Mouse (Mus musculus) heart, postnatal 36 days (tissue): Measurements from ENCODE around the gene Krt23. TPM values are rescaled to one million over a fixed set of nuclear protein-coding genes. Genes with fewer than 3 reads are reported as not detected.

Source experiments
- DNase-seq, 2 experiments: peaks; one replicate each; pipeline ENCODE4 v3.0.0; 2021 to 2022
- intact Hi-C: fragments of 180-260 bp; cut with DNase I; formaldehyde crosslinking; loops from one replicate; pipeline ENCODE4 v1.15.1; 2025
- total RNA-seq, 2 experiments: library from RNA; stranded (reverse); gene quantifications; 2 replicates each; pipeline ENCODE4 v1.2.3; 2021

Krt23 gene
- total RNA-seq, 2 experiments from 2014 or later, result not detected

DNA sequence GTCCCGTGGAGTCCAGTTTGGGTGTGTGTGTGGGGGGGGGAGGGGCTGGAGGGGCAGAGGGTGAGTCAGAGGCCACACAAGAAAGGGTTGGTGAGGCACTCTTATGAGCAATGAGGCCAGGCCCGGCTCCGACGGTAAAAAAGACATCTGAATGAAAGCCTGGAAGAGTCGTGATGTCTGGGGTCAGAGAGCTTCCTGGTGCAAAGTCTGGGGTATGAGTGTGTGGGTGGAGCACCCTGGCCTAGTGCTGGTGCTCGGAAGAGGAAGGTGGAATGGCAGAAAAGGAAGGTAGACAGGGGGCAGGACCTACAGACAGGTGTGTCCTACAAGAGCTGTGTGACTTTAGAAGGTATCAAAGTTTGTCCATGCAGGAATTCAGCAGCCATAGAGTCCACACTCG, 34.0 kb downstream of the Krt23 start:
- intact Hi-C loops, result no loop called here
- no peak for DNase-seq

DNA sequence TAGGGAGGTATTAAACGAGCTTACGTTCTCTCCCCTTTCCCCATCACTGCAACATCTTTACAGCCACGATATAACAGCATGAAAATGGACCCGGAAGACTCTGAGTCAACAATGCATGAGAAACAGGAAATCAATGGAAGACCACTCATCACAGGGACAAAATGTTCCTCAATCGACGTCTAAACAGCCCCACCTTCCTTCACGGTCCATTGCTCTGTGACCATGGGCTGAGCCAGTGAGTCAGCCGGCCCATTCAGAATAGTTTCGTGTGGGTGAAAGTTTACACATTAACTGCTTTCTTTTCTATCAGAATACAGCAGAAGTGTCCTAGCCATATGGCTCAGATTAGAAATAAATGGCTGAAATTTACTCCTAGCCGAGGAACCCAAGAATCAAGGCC, 38.2 kb downstream of the Krt23 start:
- no peak for DNase-seq
- intact Hi-C loops, result no loop called here

DNA sequence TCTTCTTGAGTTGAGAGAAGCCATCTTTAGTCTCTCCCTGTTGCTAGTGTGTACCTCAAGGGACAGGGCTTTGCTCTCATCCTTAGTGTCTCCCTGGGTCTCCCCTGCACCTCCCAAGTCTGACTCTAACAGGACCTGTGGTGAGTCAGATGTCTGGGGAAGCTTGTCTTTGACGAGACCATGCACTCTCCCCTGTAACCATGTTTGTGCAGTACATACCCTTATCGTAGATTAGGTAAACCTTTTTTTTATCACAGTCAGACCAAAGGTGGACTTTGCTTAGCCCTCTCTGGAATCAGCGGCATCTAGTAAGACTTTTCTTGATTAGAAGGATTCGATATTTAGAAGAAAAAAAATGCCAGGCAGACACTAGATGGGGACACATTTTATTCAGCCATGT, 38.9 kb downstream of the Krt23 start:
- no peak for DNase-seq
- intact Hi-C loops, result no loop called here

DNA sequence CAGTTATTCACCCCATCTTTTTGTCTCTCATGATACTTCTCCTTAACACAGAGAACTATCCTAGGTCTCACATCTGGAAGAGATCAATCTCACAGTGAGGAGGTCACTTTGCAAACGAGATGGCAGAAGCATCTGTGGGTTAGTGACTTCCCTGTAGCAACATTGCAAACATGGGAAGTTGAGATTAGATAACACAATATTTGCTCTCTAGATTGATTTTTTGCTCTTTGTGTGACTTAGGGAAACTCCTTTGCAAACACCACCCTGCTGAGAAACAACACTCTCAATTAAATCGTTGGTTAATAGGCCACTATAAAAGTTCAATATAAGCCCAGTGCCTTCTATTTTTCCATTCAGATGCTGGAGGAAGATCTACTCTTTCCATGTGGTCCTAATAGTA, 44.2 kb downstream of the Krt23 start:
- intact Hi-C loops, result no loop called here
- DNase-seq, result no peak

DNA sequence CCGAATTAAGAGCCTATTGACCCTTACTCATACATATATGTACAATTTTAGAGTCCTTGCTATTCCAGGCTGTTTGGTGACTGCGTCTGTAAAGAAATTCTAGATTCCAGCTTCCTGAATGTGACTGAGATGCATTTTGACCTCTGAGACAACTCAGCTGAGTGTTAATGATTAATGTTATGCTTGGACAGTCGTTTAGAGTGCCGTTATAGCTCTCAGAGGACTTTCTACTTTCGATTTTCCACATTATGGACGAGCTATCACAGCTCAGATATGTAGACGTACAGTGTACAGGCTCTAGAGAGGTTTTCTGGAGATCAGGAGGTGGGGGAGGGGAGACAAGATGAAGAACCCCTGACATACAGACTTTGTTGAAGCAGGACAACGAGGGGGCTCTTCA, 51.7 kb downstream of the Krt23 start:
- DNase-seq, result no peak

DNA sequence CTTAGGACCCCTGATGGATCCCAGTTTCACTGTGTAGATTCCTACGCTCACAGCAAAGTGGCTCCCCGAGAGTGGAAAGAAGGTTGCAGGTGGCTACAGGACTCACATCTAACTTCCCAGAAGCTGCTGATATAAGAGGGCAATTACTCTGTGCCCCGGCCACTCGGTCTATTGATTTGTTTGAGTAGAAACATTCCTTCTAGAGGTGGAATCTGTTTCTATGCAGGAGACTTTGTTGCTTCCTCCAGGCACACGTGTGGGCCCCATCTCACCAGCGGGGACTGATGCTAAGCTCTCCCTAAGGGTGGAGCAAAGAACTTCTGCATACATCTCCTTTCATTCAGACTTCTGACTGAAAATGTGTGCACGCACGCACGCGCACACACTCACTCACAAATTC, 53.5 kb downstream of the Krt23 start:
- intact Hi-C loops, result no loop called here
- no peak for DNase-seq

More for the DNA sequence above, 51.7 kb downstream of the Krt23 start:
- intact Hi-C loops, result no loop called here

DNA sequence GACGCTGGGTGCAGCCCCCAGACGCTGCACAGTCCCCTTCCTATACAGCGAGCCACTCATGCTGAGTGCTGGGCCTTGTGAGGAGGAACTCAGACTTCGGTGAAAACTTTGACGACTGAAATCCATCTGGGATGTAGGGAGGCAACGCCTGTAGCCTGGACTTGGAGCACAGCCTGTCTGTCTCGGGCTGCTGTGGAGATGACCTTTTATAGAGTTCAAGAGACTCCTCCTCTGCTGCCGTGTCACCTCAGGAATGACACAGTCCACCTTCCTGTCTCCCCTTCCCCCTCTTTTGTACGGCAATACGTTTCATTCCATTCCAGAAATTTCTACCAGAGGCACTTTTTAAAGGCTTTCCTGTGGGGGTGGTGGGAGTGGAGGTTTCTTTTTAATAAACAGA, 55.0 kb downstream of the Krt23 start, which contains the start of gene Krt20:
Gene Krt20, minus strand, starts transcription at position 179 of the 400 bp plus-strand sequence.
- intact Hi-C loops, result no loop called here
- DNase-seq, result no peak

DNA sequence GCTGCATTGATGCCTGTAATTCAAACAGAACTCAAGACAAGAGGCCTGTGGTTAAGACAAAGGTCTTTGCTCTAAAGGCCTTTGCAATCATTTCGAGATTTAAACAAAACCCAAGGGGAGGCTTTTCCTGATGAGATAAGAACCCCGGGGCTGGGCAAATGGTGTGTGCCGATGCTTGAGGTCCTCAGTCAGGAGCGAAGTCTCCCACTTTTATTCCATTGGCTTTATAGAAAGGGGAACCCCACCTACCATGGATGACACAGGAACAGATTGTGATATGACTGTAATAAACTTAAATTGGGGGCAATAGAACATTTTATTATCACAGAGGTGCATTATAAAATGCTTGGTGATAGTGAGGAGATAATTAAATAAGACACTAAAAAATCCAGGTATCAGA, 56.3 kb downstream of the Krt23 start:
- no peak for DNase-seq
- intact Hi-C loops, result no loop called here

DNA sequence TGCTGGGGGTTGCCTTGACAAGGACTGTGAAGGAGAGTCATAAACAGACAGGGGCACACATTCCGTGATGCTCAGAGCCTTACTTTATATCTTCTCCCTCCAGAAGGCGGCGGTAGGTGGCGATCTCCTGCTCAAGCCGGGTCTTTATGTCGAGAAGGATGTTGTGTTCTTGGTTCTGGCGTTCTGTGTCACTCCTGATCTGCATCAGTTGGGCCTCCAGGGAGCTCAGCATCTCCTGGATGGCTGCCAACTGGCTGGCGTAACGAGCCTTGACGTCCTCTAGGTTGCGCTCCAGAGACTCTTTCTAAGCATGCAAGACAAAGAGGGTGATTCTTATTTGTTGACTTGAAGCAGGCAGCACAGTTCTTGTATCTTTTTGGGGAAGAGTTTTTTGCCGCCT, 62.3 kb downstream of the Krt23 start:
- intact Hi-C loops, result no loop called here
- no peak for DNase-seq

Other genes starting within 250 kb of the Krt23 start
- 10 to 100 TPM; 25.6 to 33.4 TPM for gene Krt222, start 249.1 kb downstream of the Krt23 start, total RNA-seq
- not detected for gene Krt24, start 207.9 kb downstream of the Krt23 start, total RNA-seq
- gene Krt25, start 170.2 kb downstream of the Krt23 start, total RNA-seq, result not detected
- not detected for gene Krt26, start 155.2 kb downstream of the Krt23 start, total RNA-seq
- gene Krt27, start 142.0 kb downstream of the Krt23 start, total RNA-seq, result not detected
- not detected for gene Krt28, start 118.2 kb downstream of the Krt23 start, total RNA-seq
- 1 to 10 TPM; 3.4 to 3.7 TPM for gene Krt10, start 103.8 kb downstream of the Krt23 start, total RNA-seq
- gene Krt12, start 70.9 kb downstream of the Krt23 start, total RNA-seq, result not detected
- not detected for gene Krt20, start 55.0 kb downstream of the Krt23 start, total RNA-seq
- not detected for gene Krt39, start 28.2 kb upstream of the Krt23 start, total RNA-seq
- not detected for gene Krt40, start 50.0 kb upstream of the Krt23 start, total RNA-seq
- not detected for gene Krtap3-3, start 57.7 kb upstream of the Krt23 start, total RNA-seq
- gene Krtap3-2, start 63.7 kb upstream of the Krt23 start, total RNA-seq, result not detected
- gene Gm11939, start 66.3 kb upstream of the Krt23 start, total RNA-seq, result not detected
- not detected for gene Krtap3-1, start 73.5 kb upstream of the Krt23 start, total RNA-seq
- gene Krtap1-5, start 87.9 kb upstream of the Krt23 start, total RNA-seq, result not detected
- not detected for gene Krtap1-4, start 90.5 kb upstream of the Krt23 start, total RNA-seq
- not detected for gene Krtap1-3, start 98.2 kb upstream of the Krt23 start, total RNA-seq
- gene Krtap9-3, start 105.0 kb upstream of the Krt23 start, total RNA-seq, result not detected
- gene Gm11938, start 110.2 kb upstream of the Krt23 start, total RNA-seq, result not detected
- not detected for gene Gm11937, start 117.1 kb upstream of the Krt23 start, total RNA-seq
- not detected for gene Krtap2-4, start 121.7 kb upstream of the Krt23 start, total RNA-seq
- not detected for gene Gm11562, start 127.3 kb upstream of the Krt23 start, total RNA-seq
- not detected for gene Krtap4-1, start 135.1 kb upstream of the Krt23 start, total RNA-seq
- gene Krtap4-2, start 141.9 kb upstream of the Krt23 start, total RNA-seq, result not detected
- not detected for gene Krtap4-7, start 151.0 kb upstream of the Krt23 start, total RNA-seq
- gene Gm11555, start 157.1 kb upstream of the Krt23 start, total RNA-seq, result not detected
- not detected for gene Gm11563, start 165.8 kb upstream of the Krt23 start, total RNA-seq
- gene Krtap4-6, start 172.8 kb upstream of the Krt23 start, total RNA-seq, result not detected
- not detected for gene Gm14190, start 197.6 kb upstream of the Krt23 start, total RNA-seq
- not detected for gene Gm14180, start 241.2 kb upstream of the Krt23 start, total RNA-seq